Mouse (Mus musculus): ENCODE data around the gene Pgls.

Pgls gene

DNA sequence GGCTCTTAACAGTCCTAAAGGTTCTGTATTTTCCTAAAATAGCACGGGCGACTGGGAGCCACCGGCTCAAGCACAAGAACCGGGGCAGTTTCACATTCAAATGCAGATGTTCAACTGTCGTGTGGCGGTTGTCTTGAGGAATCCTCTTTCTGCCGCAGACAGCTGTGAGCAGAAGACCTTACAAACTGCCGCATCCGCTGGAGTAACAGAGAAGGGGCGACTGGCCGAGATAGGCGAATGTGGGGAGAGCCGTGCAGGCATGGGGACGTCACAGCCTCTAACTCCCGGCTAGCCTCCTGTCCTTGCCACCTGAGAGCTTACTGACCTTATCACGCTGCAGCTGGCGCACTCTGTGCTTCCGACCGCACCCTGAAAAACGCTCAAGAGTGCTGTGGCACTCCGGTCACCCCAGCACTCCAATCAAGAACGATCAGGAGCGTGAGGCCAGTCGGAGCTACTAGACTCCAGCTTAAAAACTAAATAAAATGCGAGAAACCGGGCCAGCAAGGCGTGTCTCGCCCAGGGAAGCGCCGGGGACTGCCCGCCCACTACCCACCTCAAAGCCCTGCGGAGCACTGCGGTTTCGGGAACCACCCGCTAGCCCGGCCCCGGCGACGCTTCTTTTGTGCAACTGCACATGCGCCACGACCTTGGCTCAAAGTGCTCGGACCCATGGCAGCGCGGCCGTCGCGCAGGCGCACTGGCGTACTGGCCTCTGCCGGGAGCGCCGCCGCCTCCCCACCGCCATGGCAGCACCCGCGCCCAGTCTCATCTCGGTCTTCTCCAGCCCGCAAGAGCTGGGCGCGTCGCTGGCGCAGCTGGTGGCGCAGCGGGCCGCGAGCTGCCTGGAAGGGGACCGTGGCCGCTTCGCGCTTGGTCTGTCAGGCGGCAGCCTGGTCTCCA is at the start of gene Pgls:
Gene Pgls (plus strand): TSS at position 706 of the 903 bp plus-strand sequence.
- peak; percentile 98 for DNase-seq

GRCm38 (mm10) chr8:71542632-71543343 is 49.2 kb upstream of the Pgls start, which contains the start of gene Mvb12a:
Mvb12a (plus strand) TSS chr8:71542922.
- peak; percentile 93 to 97 for DNase-seq

GRCm38 (mm10) chr8:71543755-71544154 is 48.2 kb upstream of the Pgls start:
- DNase-seq, result no peak

DNA sequence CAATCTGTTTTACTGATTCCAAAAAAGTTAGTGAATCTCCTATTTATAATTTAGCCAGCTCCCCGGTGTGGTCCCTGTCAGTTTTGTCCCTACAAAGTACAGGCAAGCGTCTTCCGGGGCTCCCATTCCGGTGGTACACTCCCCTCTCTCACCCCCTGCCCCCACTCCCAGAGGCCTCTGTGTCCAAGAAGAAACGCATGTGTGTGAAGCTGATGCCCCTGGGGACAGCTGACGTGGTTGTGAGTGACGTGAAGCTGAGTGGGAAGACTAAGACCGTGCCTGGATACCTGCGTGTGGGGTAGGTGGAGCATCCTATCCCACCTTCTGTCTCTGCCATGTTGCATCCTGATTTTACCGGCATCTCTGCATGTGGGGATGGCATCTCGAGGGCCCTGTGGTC is 46.9 kb upstream of the Pgls start:
- no peak for DNase-seq

DNA sequence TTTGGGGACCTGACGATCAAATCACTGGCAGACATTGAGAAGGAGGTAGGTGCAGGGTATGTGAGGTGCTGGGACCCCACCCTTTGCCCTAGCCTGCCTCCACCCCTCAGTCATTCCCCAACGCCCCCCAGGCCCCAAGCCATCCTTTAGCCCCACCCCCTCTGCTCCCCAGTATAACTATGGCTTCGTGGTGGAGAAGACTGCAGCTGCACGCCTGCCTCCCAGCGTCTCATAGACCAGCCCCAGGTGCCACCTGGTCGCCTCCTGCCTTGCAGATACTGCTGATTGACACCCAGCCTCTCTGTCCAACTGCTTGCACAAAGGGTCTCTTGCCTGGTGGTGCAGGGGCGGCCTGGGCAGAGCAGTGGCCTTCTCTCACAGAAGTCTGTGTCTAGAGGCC is 44.4 kb upstream of the Pgls start:
- DNase-seq, result no peak

GRCm38 (mm10) chr8:71550754-71551153 is 41.2 kb upstream of the Pgls start:
- no peak for DNase-seq

- no peak for DNase-seq
Observed at GRCm38 (mm10) chr8:71552770-71553169, 39.2 kb upstream of the Pgls start.

- DNase-seq, result no peak
Observed at GRCm38 (mm10) chr8:71554001-71554400, 38.0 kb upstream of the Pgls start.

DNA sequence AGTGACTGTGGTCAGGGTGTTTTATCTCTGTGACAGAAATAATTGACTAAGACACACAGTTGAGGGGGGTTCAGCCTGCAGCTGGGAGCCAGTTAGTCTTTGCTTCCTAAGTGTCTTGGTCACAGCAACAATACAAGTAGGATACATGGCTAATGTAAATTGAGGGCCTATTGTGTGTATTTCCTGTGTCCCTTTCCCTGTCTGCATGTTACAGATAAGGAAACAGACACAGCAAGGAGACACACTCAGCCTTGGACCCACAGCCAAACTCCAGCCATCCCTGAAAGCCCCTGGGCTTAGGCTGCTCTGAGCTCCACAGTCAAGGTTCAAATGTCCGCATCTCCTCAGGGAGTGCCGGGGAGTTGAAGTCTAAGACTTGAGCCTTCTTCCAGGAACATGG is 37.3 kb upstream of the Pgls start:
- no peak for DNase-seq

GRCm38 (mm10) chr8:71558071-71558957 is 33.7 kb upstream of the Pgls start, which contains the start of gene Tmem221:
Tmem221 (minus strand) TSS chr8:71558871.
- DNase-seq, result no peak

GRCm38 (mm10) chr8:71558958-71559690 is 32.9 kb upstream of the Pgls start:
- DNase-seq, result peak in 1 of 2 experiments; percentile 41

GRCm38 (mm10) chr8:71560071-71560470 is 31.9 kb upstream of the Pgls start:
- no peak for DNase-seq

- no peak for DNase-seq
Observed at GRCm38 (mm10) chr8:71560765-71561164, 31.2 kb upstream of the Pgls start.

DNA sequence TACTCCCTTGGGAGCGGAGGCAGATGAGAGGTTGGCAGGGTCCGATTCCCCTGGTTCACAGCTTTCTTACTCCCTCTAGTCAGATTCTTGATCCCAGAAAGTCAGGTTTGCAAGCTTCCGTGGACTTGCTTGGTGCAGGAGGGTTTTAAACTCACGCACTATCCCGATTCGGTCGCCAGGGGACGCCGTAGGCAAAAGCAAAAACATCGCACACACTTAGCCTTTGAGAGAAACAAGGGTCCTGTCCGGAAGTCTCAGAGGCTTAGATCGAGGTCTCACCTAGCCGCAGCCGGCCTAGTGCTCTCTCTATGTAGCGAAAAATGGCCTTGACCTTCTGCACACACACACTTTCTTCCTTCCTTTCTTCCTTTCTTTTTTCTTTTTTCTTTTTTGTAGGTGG is 30.6 kb upstream of the Pgls start:
- peak; percentile 75 to 78 for DNase-seq

- peak; percentile 85 to 91 for DNase-seq
Observed at GRCm38 (mm10) chr8:71562751-71563150, 29.2 kb upstream of the Pgls start.

DNA sequence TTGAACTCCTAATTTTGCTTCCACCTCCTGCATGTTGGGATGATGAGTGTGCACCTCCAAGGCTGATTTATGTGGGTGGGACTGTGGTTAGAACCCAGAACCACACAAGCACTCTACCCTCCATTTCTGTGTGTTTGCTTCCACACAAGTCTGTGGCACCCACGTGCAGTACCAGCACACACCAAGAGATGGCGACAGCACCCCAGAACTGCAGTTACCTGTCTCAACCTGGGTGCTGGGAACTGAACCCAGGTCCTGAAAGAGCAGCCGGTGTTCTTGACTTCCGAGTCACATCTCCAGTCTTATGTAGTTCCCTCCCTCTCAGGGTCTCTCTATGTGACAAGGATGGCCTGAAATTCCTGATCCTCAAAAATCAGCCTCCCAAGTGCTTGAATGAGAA is 28.0 kb upstream of the Pgls start:
- DNase-seq, result peak in 1 of 2 experiments; percentile 39

DNA sequence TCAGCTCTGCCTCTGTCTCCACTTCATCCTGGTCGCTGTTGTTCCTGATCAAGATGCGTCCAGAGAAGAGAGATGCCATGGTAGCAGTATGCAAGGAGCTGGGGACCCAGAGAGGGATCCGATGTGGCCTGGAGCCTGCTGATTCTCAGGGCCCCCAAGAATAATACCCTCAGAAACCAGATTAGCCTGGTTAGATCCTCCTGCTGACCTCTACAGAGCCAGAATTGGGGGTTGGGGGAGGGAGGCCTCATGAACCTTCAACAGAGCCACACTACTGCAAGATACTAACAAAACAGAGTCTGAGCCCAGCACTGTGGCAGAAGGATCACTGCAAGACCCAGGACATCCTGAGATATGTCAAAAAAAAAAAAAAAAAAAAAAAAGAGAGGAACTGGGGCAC is 25.5 kb upstream of the Pgls start, which contains the start of gene Nxnl1:
Gene Nxnl1 (minus strand): TSS at position 101 of the 400 bp plus-strand sequence.
- DNase-seq, result no peak

DNA sequence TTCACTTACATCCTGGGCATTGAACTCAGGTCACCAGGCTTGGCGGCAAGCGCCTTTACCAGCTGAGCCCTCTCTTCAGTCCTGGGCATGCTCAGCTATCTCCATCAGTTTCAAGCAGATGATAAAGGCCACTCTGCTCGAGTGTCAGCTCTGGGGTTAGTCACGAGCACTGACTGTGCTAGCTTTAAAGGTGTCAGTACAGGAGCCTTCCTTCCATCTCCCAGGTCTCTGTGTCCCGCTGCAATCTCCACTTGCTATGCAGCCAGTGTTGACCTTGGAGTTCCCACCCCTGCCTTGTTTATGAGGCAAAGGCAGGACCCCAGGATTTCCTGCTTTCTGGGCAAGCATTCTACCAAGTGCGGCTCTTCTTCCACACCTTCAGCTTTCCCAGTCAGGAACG is 24.4 kb upstream of the Pgls start:
- DNase-seq, result no peak

DNA sequence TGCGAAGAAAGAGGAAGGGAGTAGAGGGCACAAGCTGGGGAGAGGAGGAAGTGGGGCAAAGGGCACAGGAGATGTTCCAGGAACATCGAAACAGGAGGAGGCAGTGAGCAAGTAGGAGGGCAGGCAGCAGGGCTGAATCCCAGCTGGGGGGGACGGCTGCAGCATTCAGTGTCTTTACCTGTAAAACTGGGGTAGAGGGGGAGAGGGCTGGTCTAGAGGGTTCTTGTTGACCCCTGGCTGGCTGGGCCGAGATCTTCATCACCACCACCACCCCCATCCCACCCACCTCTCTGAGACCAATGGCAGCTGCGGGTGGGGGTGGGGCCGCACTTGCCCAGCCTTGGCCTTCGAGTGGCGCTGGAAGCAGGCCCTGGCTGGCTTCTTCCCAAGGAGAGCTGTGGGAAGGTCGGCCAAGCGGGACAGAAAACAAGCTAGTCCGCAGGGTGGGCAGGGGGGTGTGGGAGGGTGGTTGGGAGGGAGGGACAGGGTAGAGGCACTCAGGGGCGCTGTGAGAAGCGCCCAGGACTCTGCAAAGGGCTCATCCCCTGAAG is 23.5 kb upstream of the Pgls start, which contains the start of gene Slc27a1:
Gene Slc27a1 (plus strand): TSS at position 496 of the 551 bp plus-strand sequence.
- peak; percentile 59 to 78 for DNase-seq

GRCm38 (mm10) chr8:71568941-71569340 is 23.0 kb upstream of the Pgls start:
- no peak for DNase-seq
